Mouse (Mus musculus): ENCODE data around the gene Crx. TPM values are rescaled to one million over a fixed set of nuclear protein-coding genes. Genes with fewer than 3 reads are reported as not detected.

The Crx gene
- polyA plus RNA-seq (2014; fragmentation: Nextera tagmentation; extraction: Ambion mirVana): not detected in 2 replicates

DNA sequence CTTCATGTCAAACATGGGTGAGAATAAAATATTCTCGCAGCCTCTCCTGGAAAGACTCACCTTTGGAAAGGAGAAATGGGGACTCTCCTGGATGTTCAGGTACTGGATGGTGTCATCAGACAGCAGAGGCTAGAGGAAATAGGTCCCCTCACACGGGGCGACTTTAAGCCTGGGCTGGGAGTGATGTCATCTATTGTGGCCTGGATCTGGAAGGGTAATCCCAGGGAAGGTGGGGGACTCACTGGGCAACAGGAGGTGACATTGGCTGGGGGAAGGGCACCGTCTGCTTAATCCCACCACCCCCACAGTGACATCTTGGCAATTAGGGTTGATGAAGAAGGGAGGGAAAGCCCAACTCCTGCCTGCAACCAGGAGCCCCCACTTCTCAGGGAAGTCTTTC lies at the start of gene Crx:
Crx (minus strand) TSS at position 213 of the 400 bp plus-strand sequence.
- H3K9ac ChIP-seq (ENCODE audit: low read depth, low read length): no peak within 1 kb of the TSS
- H3K36me3 ChIP-seq (ENCODE audit: control insufficient read depth, insufficient read depth, low read length): no peaks in the 10 kb centered on the region
- no peaks in the 10 kb centered on the region for H3K9me3 ChIP-seq (ENCODE audit: control insufficient read depth, low read length)
- H3K4me2 ChIP-seq (ENCODE audit: low read depth, low read length): no peak within 1 kb of the TSS
- no peak within 1 kb of the TSS for H3K4me3 ChIP-seq (ENCODE audit: low read depth, low read length)
- no peaks in the 10 kb centered on the region for H3K4me1 ChIP-seq (ENCODE audit: control insufficient read depth, insufficient read depth, low read length)
- DNase-seq (ENCODE audit: low spot score) (no peak), ATAC-seq (ENCODE audit: low read depth) (no peak)
- 30% methylated on average over 4 of the region's 4 CpGs for WGBS
- H3K27me3 ChIP-seq (replicated peaks; ENCODE audit: control insufficient read depth, insufficient read depth, low read length): no peaks in the 10 kb centered on the region
- H3K27ac ChIP-seq (replicated peaks; ENCODE audit: low read depth, low read length): no peak within 1 kb of the TSS

- WGBS: under 1% methylated on average over 30 of the region's 33 CpGs
- H3K4me3 ChIP-seq (ENCODE audit: low read depth, low read length): peak within 1 kb of the TSS; percentile 74
- ATAC-seq (ENCODE audit: low read depth): peak; percentile 97
- peak within 1 kb of the TSS; percentile 82 for H3K4me2 ChIP-seq (ENCODE audit: low read depth, low read length)
- H3K36me3 ChIP-seq (ENCODE audit: control insufficient read depth, insufficient read depth, low read length): peaks cover 28% of the 10 kb centered on the region
- peak within 1 kb of the TSS; percentile 71 for H3K9ac ChIP-seq (ENCODE audit: low read depth, low read length)
- H3K27me3 ChIP-seq (replicated peaks; ENCODE audit: control insufficient read depth, insufficient read depth, low read length): no peaks in the 10 kb centered on the region
- H3K27ac ChIP-seq (replicated peaks; ENCODE audit: low read depth, low read length): peak within 1 kb of the TSS; percentile 82
- peaks cover 17% of the 10 kb centered on the region for H3K4me1 ChIP-seq (ENCODE audit: control insufficient read depth, insufficient read depth, low read length)
- H3K9me3 ChIP-seq (ENCODE audit: control insufficient read depth, low read length): no peaks in the 10 kb centered on the region
- peak; percentile 97 for DNase-seq (ENCODE audit: low spot score)
These were observed 42.5 kb upstream of the Crx start, which contains the start of gene Selenow for GRCm38 (mm10) chr7:15922220-15922773. TSS of gene Selenow (minus strand) at chr7:15922402.

- H3K4me2 ChIP-seq (ENCODE audit: low read depth, low read length): peak overlapping the region; percentile 82
- no peaks in the 10 kb centered on the region for H3K27me3 ChIP-seq (replicated peaks; ENCODE audit: control insufficient read depth, insufficient read depth, low read length)
- DNase-seq (ENCODE audit: low spot score): peak; percentile 89
- 0% methylated on average over 10 of the region's 10 CpGs for WGBS
- ATAC-seq (ENCODE audit: low read depth): peak; percentile 60
- peak overlapping the region; percentile 74 for H3K4me3 ChIP-seq (ENCODE audit: low read depth, low read length)
- peaks cover 17% of the 10 kb centered on the region for H3K4me1 ChIP-seq (ENCODE audit: control insufficient read depth, insufficient read depth, low read length)
- H3K27ac ChIP-seq (replicated peaks; ENCODE audit: low read depth, low read length): peak overlapping the region; percentile 82
- peaks cover 33% of the 10 kb centered on the region for H3K36me3 ChIP-seq (ENCODE audit: control insufficient read depth, insufficient read depth, low read length)
- peak overlapping the region; percentile 71 for H3K9ac ChIP-seq (ENCODE audit: low read depth, low read length)
- H3K9me3 ChIP-seq (ENCODE audit: control insufficient read depth, low read length): no peaks in the 10 kb centered on the region
These were observed 42.0 kb upstream of the Crx start for GRCm38 (mm10) chr7:15921796-15922195.

- ATAC-seq (ENCODE audit: low read depth): no peak
These were observed 41.0 kb upstream of the Crx start for GRCm38 (mm10) chr7:15920645-15921190.

DNA sequence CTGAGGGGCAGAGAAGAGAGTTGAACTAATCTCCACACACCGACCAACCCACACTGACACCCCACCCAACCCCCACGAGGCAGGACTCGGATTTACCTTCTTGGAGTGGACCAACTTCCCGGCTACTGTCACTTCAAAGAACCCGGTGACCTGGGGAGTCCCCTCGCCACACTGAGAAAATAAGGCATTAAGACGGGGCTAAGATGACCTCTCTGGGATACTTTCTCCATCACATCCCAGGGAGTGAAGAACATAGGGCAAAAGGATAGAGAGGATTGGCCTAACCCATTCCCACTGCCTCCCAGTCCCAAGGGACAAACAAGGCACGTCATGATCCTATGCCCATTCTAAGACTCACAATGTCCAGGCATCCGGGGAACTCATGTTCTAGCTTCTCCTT lies 40.2 kb upstream of the Crx start:
- whole genome bisulfite sequencing: 94% methylated on average over 9 of the region's 9 CpGs
- no peak overlapping the region for H3K4me3 ChIP-seq (ENCODE audit: low read depth, low read length)

More at GRCm38 (mm10) chr7:15920645-15921190, 41.0 kb upstream of the Crx start:
- no peak for DNase-seq (ENCODE audit: low spot score)
- H3K4me2 ChIP-seq (ENCODE audit: low read depth, low read length): peak overlapping the region; percentile 82
- no peaks in the 10 kb centered on the region for H3K9me3 ChIP-seq (ENCODE audit: control insufficient read depth, low read length)
- H3K4me1 ChIP-seq (ENCODE audit: control insufficient read depth, insufficient read depth, low read length): peaks cover 17% of the 10 kb centered on the region
- peak overlapping the region; percentile 71 for H3K9ac ChIP-seq (ENCODE audit: low read depth, low read length)
- peak overlapping the region; percentile 74 for H3K4me3 ChIP-seq (ENCODE audit: low read depth, low read length)
- WGBS: 89% methylated on average over 6 of the region's 6 CpGs
- H3K27me3 ChIP-seq (replicated peaks; ENCODE audit: control insufficient read depth, insufficient read depth, low read length): no peaks in the 10 kb centered on the region
- H3K36me3 ChIP-seq (ENCODE audit: control insufficient read depth, insufficient read depth, low read length): peaks cover 37% of the 10 kb centered on the region
- no peak overlapping the region for H3K27ac ChIP-seq (replicated peaks; ENCODE audit: low read depth, low read length)

DNA sequence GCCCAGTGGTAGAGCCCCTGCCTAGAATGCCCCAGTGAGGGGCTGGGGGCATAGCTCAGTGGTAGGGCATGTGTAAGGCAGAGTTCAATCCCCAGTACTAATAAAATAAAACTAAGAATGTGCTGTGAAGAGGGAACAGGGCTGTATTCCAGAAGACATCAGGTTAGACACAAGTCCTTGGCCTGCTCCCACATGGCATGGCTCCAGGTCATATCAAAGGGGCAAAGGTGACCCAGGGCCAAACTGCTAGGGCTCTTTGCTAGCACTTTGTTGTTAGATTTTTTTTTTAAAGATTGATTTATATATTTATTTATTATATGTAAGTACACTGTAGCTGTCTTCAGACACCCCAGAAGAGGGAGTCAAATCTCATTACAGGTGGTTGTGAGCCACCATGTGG lies 38.6 kb upstream of the Crx start:
- H3K27me3 ChIP-seq (replicated peaks; ENCODE audit: control insufficient read depth, insufficient read depth, low read length): no peaks in the 10 kb centered on the region
- H3K4me2 ChIP-seq (ENCODE audit: low read depth, low read length): no peak overlapping the region
- DNase-seq (ENCODE audit: low spot score): no peak
- no peak overlapping the region for H3K4me3 ChIP-seq (ENCODE audit: low read depth, low read length)
- peaks cover 37% of the 10 kb centered on the region for H3K36me3 ChIP-seq (ENCODE audit: control insufficient read depth, insufficient read depth, low read length)
- H3K4me1 ChIP-seq (ENCODE audit: control insufficient read depth, insufficient read depth, low read length): peaks cover 17% of the 10 kb centered on the region
- no peaks in the 10 kb centered on the region for H3K9me3 ChIP-seq (ENCODE audit: control insufficient read depth, low read length)
- no peak for ATAC-seq (ENCODE audit: low read depth)
- H3K9ac ChIP-seq (ENCODE audit: low read depth, low read length): no peak overlapping the region
- no peak overlapping the region for H3K27ac ChIP-seq (replicated peaks; ENCODE audit: low read depth, low read length)

More for the DNA sequence above, 40.2 kb upstream of the Crx start:
- ATAC-seq (ENCODE audit: low read depth) (no peak), DNase-seq (ENCODE audit: low spot score) (no peak)
- H3K4me1 ChIP-seq (ENCODE audit: control insufficient read depth, insufficient read depth, low read length): peaks cover 17% of the 10 kb centered on the region
- H3K9ac ChIP-seq (ENCODE audit: low read depth, low read length): no peak overlapping the region
- no peaks in the 10 kb centered on the region for H3K9me3 ChIP-seq (ENCODE audit: control insufficient read depth, low read length)
- H3K27ac ChIP-seq (replicated peaks; ENCODE audit: low read depth, low read length): no peak overlapping the region
- no peaks in the 10 kb centered on the region for H3K27me3 ChIP-seq (replicated peaks; ENCODE audit: control insufficient read depth, insufficient read depth, low read length)
- H3K36me3 ChIP-seq (ENCODE audit: control insufficient read depth, insufficient read depth, low read length): peaks cover 37% of the 10 kb centered on the region
- peak overlapping the region; percentile 82 for H3K4me2 ChIP-seq (ENCODE audit: low read depth, low read length)

DNA sequence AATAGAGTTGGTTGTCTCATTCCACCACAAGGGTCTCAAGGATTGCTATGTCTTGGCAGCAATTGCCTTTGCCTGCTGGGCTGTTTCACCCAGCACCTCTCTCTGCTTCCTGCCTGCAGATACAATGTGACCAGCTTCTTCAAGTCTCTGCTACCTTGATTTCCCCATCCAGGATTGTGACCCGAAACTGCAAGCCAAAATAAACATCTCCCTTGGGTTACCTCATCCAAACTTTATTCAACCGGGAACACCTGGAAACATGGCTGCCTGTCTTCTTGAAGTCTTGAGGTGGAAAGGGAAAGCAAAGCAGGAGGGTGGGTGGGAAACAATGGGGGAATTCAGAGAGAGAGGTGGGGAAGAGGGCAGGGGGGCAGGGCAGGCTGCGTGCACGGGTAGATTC lies 37.2 kb upstream of the Crx start:
- H3K4me2 ChIP-seq (ENCODE audit: low read depth, low read length): no peak overlapping the region
- H3K4me1 ChIP-seq (ENCODE audit: control insufficient read depth, insufficient read depth, low read length): peaks cover 13% of the 10 kb centered on the region
- no peak overlapping the region for H3K4me3 ChIP-seq (ENCODE audit: low read depth, low read length)
- H3K9ac ChIP-seq (ENCODE audit: low read depth, low read length): no peak overlapping the region
- ATAC-seq (ENCODE audit: low read depth) (no peak), DNase-seq (ENCODE audit: low spot score) (no peak)
- no peak overlapping the region for H3K27ac ChIP-seq (replicated peaks; ENCODE audit: low read depth, low read length)
- H3K27me3 ChIP-seq (replicated peaks; ENCODE audit: control insufficient read depth, insufficient read depth, low read length): no peaks in the 10 kb centered on the region
- 57% methylated on average over 3 of the region's 4 CpGs for WGBS
- no peaks in the 10 kb centered on the region for H3K9me3 ChIP-seq (ENCODE audit: control insufficient read depth, low read length)
- H3K36me3 ChIP-seq (ENCODE audit: control insufficient read depth, insufficient read depth, low read length): peaks cover 37% of the 10 kb centered on the region

DNA sequence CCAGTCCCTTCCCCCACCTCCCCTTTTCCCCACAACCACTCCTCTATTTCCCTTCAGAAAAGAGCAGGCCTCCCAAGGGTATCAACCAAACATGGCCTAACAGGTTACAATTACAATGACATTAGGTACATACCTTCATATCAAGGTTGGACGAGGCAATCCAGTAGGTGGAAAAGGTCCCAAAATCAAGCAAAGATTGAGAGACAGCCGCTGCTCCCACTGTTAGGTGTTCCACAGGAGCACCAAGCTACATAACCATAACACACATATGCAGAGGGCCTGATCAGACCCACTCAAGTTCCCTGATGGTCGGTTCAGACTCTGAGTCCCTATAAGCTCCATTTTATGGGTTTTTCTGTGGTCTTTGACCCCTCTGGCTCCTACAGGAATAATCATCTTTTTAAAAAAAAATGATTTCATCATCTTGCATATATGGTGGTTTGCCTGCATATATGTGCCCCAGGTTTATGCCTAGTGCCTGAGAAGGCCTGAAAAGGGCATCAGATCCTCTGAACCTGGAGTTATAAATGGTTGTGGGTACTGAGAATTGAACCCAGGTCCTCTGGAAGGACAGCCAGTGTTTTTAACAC lies 36.5 kb upstream of the Crx start:
- Histone ChIP-seq H3K4me2 (ENCODE audit: low read depth, low read length) (no peak overlapping the region), H3K4me3 (ENCODE audit: low read depth, low read length) (no peak overlapping the region), H3K9me3 (ENCODE audit: control insufficient read depth, low read length) (no peaks in the 10 kb centered on the region), H3K27ac (replicated peaks; ENCODE audit: low read depth, low read length) (no peak overlapping the region), H3K27me3 (replicated peaks; ENCODE audit: control insufficient read depth, insufficient read depth, low read length) (no peaks in the 10 kb centered on the region), H3K4me1 (ENCODE audit: control insufficient read depth, insufficient read depth, low read length) (peaks cover 13% of the 10 kb centered on the region), H3K9ac (ENCODE audit: low read depth, low read length) (no peak overlapping the region), H3K36me3 (ENCODE audit: control insufficient read depth, insufficient read depth, low read length) (peaks cover 37% of the 10 kb centered on the region)
- DNase-seq (ENCODE audit: low spot score): no peak
- WGBS: 84% methylated on average over 3 of the region's 3 CpGs
- ATAC-seq (ENCODE audit: low read depth): no peak
